Mouse (Mus musculus) erythroblast, embryonic 14.5 days (primary cell): Measurements from ENCODE around the gene Magi1. TPM values are rescaled to one million over a fixed set of nuclear protein-coding genes. Genes with fewer than 3 reads are reported as not detected.
A peak's percentile ranks its signal among the peaks of the same experiment; 100 is the strongest.

Experiments
- H3K27me3 ChIP-seq: 2 replicates; pipeline ENCODE4 v1.6.1; 2012; ENCODE audit warnings: inconsistent platforms; ENCODE audit not compliant: control insufficient read depth
- H3K36me3 ChIP-seq: 2 replicates; pipeline ENCODE4 v1.6.1; 2012; ENCODE audit warnings: mild to moderate bottlenecking, inconsistent platforms; ENCODE audit not compliant: control insufficient read depth
- H3K4me1 ChIP-seq: 2 replicates; pipeline ENCODE4 v1.6.1; 2012; ENCODE audit warnings: inconsistent platforms; ENCODE audit not compliant: control insufficient read depth
- H3K4me3 ChIP-seq: replicated peaks from 2 replicates; pipeline ENCODE3; 2012; ENCODE audit warnings: moderate library complexity, mild to moderate bottlenecking, inconsistent platforms
- H3K9me3 ChIP-seq: 2 replicates; pipeline ENCODE4 v1.6.1; 2012; ENCODE audit warnings: low read length, inconsistent platforms, mixed read lengths; ENCODE audit not compliant: control insufficient read depth
- GATA1 ChIP-seq: IDR thresholded peaks from 2 replicates; pipeline ENCODE4 v1.6.1; 2012; ENCODE audit warnings: low read length, inconsistent platforms, mixed read lengths
- TAL1 ChIP-seq: IDR thresholded peaks from 3 replicates; pipeline ENCODE4 v1.6.1; 2012; ENCODE audit warnings: low read length, inconsistent platforms, mixed read lengths
- polyA plus RNA-seq: library from polyadenylated mRNA; stranded (reverse); fragments of >175 nt; gene quantifications from 2 replicates; pipeline ENCODE4 v1.2.3, GENCODE M21; 2012

The Magi1 gene
- polyA plus RNA-seq, 1 experiment: 0.16 TPM

- Histone ChIP-seq H3K4me1 (no peaks in the 10 kb centered on the region), H3K36me3 (no peaks in the 10 kb centered on the region), H3K4me3 (no peak overlapping the region), H3K27me3 (no peaks in the 10 kb centered on the region), H3K9me3 (no peaks in the 10 kb centered on the region)
- no peak for TF ChIP-seq TAL1
- TF ChIP-seq GATA1: no peak
These were observed 410.2 kb downstream of the Magi1 start for GRCm38 (mm10) chr6:93873536-93873935.

DNA sequence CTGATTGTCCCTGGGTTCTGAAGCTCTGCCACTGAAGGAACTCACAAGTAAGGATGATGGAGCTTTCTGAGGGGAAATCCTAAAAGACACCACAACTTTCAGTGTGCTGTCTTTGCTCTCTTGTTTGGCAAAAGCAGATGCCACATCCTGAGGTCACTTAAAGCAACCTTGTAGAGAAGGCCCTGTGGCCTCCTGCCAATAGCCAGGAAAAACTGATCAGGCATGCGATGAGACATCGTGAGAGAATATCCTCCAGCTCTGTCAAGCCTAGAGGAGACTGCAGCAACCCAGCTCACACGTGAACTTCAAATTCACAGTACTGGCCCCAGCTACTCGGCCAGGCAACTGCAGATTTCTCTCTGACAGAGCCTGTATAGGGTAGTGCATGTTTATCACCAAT is 412.2 kb downstream of the Magi1 start:
- H3K4me3 ChIP-seq: no peak overlapping the region
- H3K4me1 ChIP-seq: no peaks in the 10 kb centered on the region
- no peaks in the 10 kb centered on the region for H3K27me3 ChIP-seq
- TF ChIP-seq TAL1 (no peak), GATA1 (no peak)
- H3K9me3 ChIP-seq: no peaks in the 10 kb centered on the region
- no peaks in the 10 kb centered on the region for H3K36me3 ChIP-seq

- TF ChIP-seq TAL1 (no peak), GATA1 (no peak)
- Histone ChIP-seq H3K27me3 (no peaks in the 10 kb centered on the region), H3K4me3 (no peak overlapping the region), H3K4me1 (no peaks in the 10 kb centered on the region), H3K36me3 (no peaks in the 10 kb centered on the region), H3K9me3 (no peaks in the 10 kb centered on the region)
These were observed 413.7 kb downstream of the Magi1 start for GRCm38 (mm10) chr6:93870023-93870422.

DNA sequence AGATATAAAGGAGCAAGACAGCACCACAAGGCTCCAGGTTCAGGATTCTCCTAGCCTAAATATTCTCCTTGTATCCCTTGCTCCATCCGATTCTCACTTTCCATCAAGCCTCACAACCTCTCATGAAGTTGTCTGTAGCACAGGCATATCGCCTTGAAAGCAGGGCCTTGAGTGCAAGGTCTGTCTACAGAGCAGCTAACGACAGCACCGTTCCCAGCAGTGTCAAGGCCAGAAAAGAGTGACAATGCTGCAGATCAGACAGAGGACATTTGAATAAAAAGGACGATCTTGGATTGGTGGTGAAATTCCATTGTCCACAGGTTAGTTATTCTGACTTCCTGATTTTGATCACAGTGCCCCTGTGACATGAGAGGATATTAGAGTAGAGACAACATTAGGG is 421.5 kb downstream of the Magi1 start:
- Histone ChIP-seq H3K4me3 (no peak overlapping the region), H3K4me1 (no peaks in the 10 kb centered on the region), H3K36me3 (no peaks in the 10 kb centered on the region), H3K9me3 (no peaks in the 10 kb centered on the region; the same call in 1 of the 2 replicates), H3K27me3 (no peaks in the 10 kb centered on the region)
- TF ChIP-seq GATA1: no peak

GRCm38 (mm10) chr6:93856783-93857182 is 426.9 kb downstream of the Magi1 start:
- Histone ChIP-seq H3K4me1 (no peaks in the 10 kb centered on the region), H3K36me3 (no peaks in the 10 kb centered on the region), H3K9me3 (no peaks in the 10 kb centered on the region; the same call in 1 of the 2 replicates), H3K27me3 (no peaks in the 10 kb centered on the region), H3K4me3 (no peak overlapping the region)
- TF ChIP-seq TAL1 (no peak), GATA1 (no peak)

- Histone ChIP-seq H3K4me3 (no peak overlapping the region), H3K9me3 (no peaks in the 10 kb centered on the region), H3K4me1 (no peaks in the 10 kb centered on the region), H3K27me3 (no peaks in the 10 kb centered on the region), H3K36me3 (no peaks in the 10 kb centered on the region)
- TF ChIP-seq GATA1: no peak
- no peak for TF ChIP-seq TAL1
These were observed 427.7 kb downstream of the Magi1 start for GRCm38 (mm10) chr6:93855806-93856641.

DNA sequence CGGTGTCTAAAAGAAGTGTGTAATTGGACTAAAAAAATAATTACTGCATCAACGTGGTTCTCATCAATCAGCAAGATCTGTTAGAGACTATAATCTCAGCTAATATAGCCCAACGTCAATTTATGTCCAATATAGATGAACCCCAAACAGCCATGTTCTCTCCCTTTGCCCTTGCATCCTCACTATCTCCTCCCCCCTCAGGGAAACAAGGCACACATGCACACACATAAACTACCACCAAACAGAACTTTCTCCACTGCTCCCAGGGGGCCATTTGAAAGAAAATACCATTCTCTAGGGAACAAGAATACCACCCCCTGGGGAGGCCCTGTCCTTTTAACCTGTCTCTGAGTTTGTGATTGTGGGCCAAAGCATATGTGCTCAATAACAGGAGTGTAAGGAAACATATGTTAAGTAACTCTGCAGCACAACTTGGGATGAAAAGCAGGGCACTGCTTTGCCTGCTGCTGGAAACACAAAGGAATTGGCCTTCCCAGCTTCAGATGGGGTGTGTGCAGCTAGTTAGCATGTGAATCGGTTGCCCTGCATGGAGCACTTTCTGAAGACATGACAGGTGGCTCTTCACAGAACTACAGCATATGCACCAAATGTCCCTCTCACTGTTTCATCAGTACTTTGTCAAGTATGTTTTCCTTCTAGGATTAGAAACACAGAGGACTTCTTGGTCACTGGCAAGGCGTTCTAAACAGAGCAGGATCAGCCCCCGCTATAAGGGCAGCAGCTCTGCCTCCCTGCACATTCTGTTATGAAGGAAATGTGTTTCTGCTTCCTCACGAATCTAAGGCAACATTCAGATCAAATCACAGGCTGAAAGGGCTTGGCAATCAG is 434.6 kb downstream of the Magi1 start:
- TF ChIP-seq TAL1: no peak
- TF ChIP-seq GATA1: no peak
- Histone ChIP-seq H3K36me3 (no peaks in the 10 kb centered on the region), H3K4me3 (peak overlapping the region; percentile 43), H3K27me3 (no peaks in the 10 kb centered on the region), H3K4me1 (peaks cover 1% of the 10 kb centered on the region; the same call in 1 of the 2 replicates), H3K9me3 (no peaks in the 10 kb centered on the region; the same call in 1 of the 2 replicates)

DNA sequence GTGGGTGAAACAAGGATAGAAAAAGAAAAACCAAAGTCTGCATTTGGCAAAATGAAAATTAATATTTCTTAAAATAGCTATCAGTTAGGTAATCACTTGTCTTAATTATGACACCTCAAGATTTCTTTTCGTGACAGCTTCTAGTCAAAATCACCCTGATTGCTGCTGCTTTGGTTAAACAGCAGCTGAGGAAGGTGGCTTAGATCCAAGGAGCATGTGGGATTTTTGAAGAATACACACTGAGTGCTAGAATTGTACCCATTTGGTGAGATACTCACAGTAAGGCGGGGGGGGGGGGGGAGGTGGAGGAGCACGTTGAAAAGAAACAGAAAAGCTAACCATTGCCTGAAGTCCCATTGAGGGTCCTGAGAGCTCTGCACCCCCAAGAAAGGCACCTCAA is 438.2 kb downstream of the Magi1 start:
- Histone ChIP-seq H3K9me3 (no peaks in the 10 kb centered on the region; the same call in 1 of the 2 replicates), H3K27me3 (no peaks in the 10 kb centered on the region), H3K4me1 (peaks cover 1% of the 10 kb centered on the region; the same call in 1 of the 2 replicates), H3K36me3 (no peaks in the 10 kb centered on the region), H3K4me3 (no peak overlapping the region)
- TF ChIP-seq TAL1 (no peak), GATA1 (no peak)

DNA sequence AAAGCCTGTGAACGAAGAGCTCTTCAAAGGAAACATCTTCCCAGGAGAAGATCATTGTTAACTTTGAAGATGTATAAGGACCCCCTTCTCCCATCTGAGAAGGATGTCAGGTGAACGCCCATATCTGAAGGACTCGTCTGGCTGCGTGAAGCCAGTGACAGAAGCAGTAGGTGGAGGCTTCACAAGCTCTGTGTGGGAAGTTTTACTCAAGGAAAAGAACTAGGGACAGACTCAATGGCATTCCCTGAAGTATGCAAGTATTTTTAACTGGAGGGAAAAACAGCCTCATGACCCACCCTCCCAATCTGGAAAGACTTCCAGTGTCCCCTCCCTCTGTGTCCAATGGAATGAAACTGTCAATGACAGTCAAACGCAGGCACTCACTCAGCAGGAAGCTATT is 438.6 kb downstream of the Magi1 start:
- no peak for TF ChIP-seq TAL1
- no peak for TF ChIP-seq GATA1
- Histone ChIP-seq H3K36me3 (no peaks in the 10 kb centered on the region), H3K27me3 (no peaks in the 10 kb centered on the region)

More for the DNA sequence above, 438.6 kb downstream of the Magi1 start:
- no peak overlapping the region for H3K4me3 ChIP-seq
- H3K9me3 ChIP-seq: no peaks in the 10 kb centered on the region; the same call in 1 of the 2 replicates
- H3K4me1 ChIP-seq: peaks cover 1% of the 10 kb centered on the region; the same call in 1 of the 2 replicates
